Comparison of ENCODE assay signal across 10 mouse cellular contexts in genomic region chr11:60809546-60809945, GRCm38 (mm10). TPM values are rescaled to one million over a fixed set of nuclear protein-coding genes. Genes with fewer than 3 reads are reported as not detected.
DNase-seq lines count a peak whose midpoint lies in the region; ATAC-seq lines count a peak whose summit lies in the region.
"Had no signal": no experiment of that assay in that cellular context is flagged by ENCODE, and none has a peak within 500 bp of the region (broad histone marks: within the 10 kb centered on the region; RNA-seq: fewer than 3 reads in every experiment).

No protein-coding gene starts in this region.

- H3K4me2 ChIP-seq in forebrain, embryonic 15.5 days (replicated peaks): peak overlapping the region; percentile 95; the same call in 1 of the 2 replicates

- H3K27me3 ChIP-seq in heart, embryonic 10.5 days (ENCODE audit: insufficient read depth, poor library complexity, severe bottlenecking): no peaks in the 10 kb centered on the region
- H3K27me3 ChIP-seq in forebrain, embryonic 15.5 days: no peaks in the 10 kb centered on the region

- no peak for ATAC-seq in forebrain, embryonic 15.5 days (replicated peaks)
- ATAC-seq in CD4-positive, CD25-positive, alpha-beta regulatory T cell, adult 4 months: no peak

- H3K36me3 ChIP-seq in heart, embryonic 10.5 days: peaks cover 3% of the 10 kb centered on the region; the same call in 1 of the 2 replicates
- H3K36me3 ChIP-seq in forebrain, embryonic 15.5 days: no peaks in the 10 kb centered on the region

- intact Hi-C loops in heart, postnatal 36 days (cut with DNase I): loop anchor here (2.0 kb wide), 1 partner anchor 29 kb away; no protein-coding TSS in a partner anchor

- no peaks in the 10 kb centered on the region for H3K9me3 ChIP-seq in heart, embryonic 10.5 days
- no peaks in the 10 kb centered on the region for H3K9me3 ChIP-seq in forebrain, embryonic 15.5 days

- peaks cover 29% of the 10 kb centered on the region for H3K4me1 ChIP-seq in heart, embryonic 10.5 days
- H3K4me1 ChIP-seq in forebrain, embryonic 15.5 days: peaks cover 19% of the 10 kb centered on the region

- no peak for DNase-seq in heart, embryonic 10.5 days (ENCODE audit: low spot score)
- no peak for DNase-seq in heart, postnatal 36 days
- DNase-seq in 3T3-L1 (ENCODE audit: low read depth, low spot score): peak; percentile 60
- DNase-seq in kidney, postnatal 36 days: peak; percentile 60 to 65
- DNase-seq in left cerebral cortex, adult 8-10 months (ENCODE audit: low spot score in 2 of 2): no peak
- DNase-seq in urinary bladder, postnatal 36 days (ENCODE audit: low spot score in 2 of 2): no peak
- DNase-seq: adrenal gland, postnatal 36 days had no signal

- H3K9ac ChIP-seq in forebrain, embryonic 15.5 days (replicated peaks): no peak overlapping the region

- WGBS in heart, embryonic 10.5 days: 67% methylated on average over 1 of the region's 1 CpGs
- 64% methylated on average over 1 of the region's 1 CpGs for WGBS in forebrain, embryonic 15.5 days

- H3K27ac ChIP-seq in heart, embryonic 10.5 days: no peak overlapping the region
- H3K27ac ChIP-seq in forebrain, embryonic 15.5 days (replicated peaks): no peak overlapping the region
- H3K27ac ChIP-seq: macrophage had no signal

- H3K4me3 ChIP-seq in heart, embryonic 10.5 days: peak overlapping the region; percentile 64
- peak overlapping the region; percentile 48; the same call in 1 of the 2 replicates for H3K4me3 ChIP-seq in forebrain, embryonic 15.5 days

RNA-seq across cellular contexts. Expression of gene Shmt1, which starts 2.0 kb away (rescaled TPM):
- 60.9 and 82.5 TPM in 2 replicates for polyA plus RNA-seq in heart, embryonic 10.5 days (2016; fragmentation: Nextera tagmentation; extraction: Ambion mirVana)
- 1 to 10 TPM; 8.8 to 9.1 TPM for total RNA-seq in heart, postnatal 36 days (2021)
- polyA plus RNA-seq in forebrain, embryonic 15.5 days (2015; fragmentation: Nextera tagmentation; extraction: Ambion mirVana): 19.2 and 19.8 TPM in 2 replicates
- 1 to 10 TPM; 4.0 to 7.1 (median 5.6) TPM for total RNA-seq in left cerebral cortex, adult 8-10 months (2022)
- 10 to 100 TPM; 18.6 to 33.7 TPM for polyA plus RNA-seq in CD4-positive, CD25-positive, alpha-beta regulatory T cell, adult 4 months (2017; shearing (Covaris generic))

RNA-seq across cellular contexts. Expression of gene Dhrs7b, which starts 20.9 kb away (rescaled TPM):
- 36.6 and 40.9 TPM in 2 replicates for polyA plus RNA-seq in heart, embryonic 10.5 days (2016; fragmentation: Nextera tagmentation; extraction: Ambion mirVana)
- total RNA-seq in heart, postnatal 36 days (2021): 10 to 100 TPM; 19.4 to 19.7 TPM
- polyA plus RNA-seq in forebrain, embryonic 15.5 days (2015; fragmentation: Nextera tagmentation; extraction: Ambion mirVana): 31.0 and 32.3 TPM in 2 replicates
- total RNA-seq in left cerebral cortex, adult 8-10 months (2022): 10 to 100 TPM; 27.6 to 30.0 (median 29.5) TPM
- 10 to 100 TPM; 22.4 to 24.8 TPM for polyA plus RNA-seq in CD4-positive, CD25-positive, alpha-beta regulatory T cell, adult 4 months (2017; shearing (Covaris generic))

RNA-seq across cellular contexts. Expression of gene Smcr8, which starts 32.2 kb away (rescaled TPM):
- polyA plus RNA-seq in heart, embryonic 10.5 days (2016; fragmentation: Nextera tagmentation; extraction: Ambion mirVana): 6.5 and 6.7 TPM in 2 replicates
- total RNA-seq in heart, postnatal 36 days (2021): 10 to 100 TPM; 14.5 to 15.3 TPM
- polyA plus RNA-seq in forebrain, embryonic 15.5 days (2015; fragmentation: Nextera tagmentation; extraction: Ambion mirVana): 6.5 and 6.7 TPM in 2 replicates
- 10 to 100 TPM; 31.7 to 35.9 (median 32.7) TPM for total RNA-seq in left cerebral cortex, adult 8-10 months (2022)
- polyA plus RNA-seq in CD4-positive, CD25-positive, alpha-beta regulatory T cell, adult 4 months (2017; shearing (Covaris generic)): 1 to 10 TPM; 5.7 to 6.6 TPM

RNA-seq across cellular contexts. Expression of gene Top3a, which starts 32.4 kb away (rescaled TPM):
- polyA plus RNA-seq in heart, embryonic 10.5 days (2016; fragmentation: Nextera tagmentation; extraction: Ambion mirVana): 16.0 and 17.8 TPM in 2 replicates
- 1 to 10 TPM; 4.5 to 5.3 TPM for total RNA-seq in heart, postnatal 36 days (2021)
- polyA plus RNA-seq in forebrain, embryonic 15.5 days (2015; fragmentation: Nextera tagmentation; extraction: Ambion mirVana): 10.0 and 11.5 TPM in 2 replicates
- total RNA-seq in left cerebral cortex, adult 8-10 months (2022): 1 to 10 TPM; 5.4 to 7.2 (median 6.6) TPM
- 10 to 100 TPM; 13.8 to 25.0 TPM for polyA plus RNA-seq in CD4-positive, CD25-positive, alpha-beta regulatory T cell, adult 4 months (2017; shearing (Covaris generic))

Comparison
In these comparisons a context has a peak if more than half of its experiments do, and no peak if none do; other contexts are left out.
1. DNase-seq: peak in 3T3-L1 (single experiment) and kidney, postnatal 36 days (2 of 2); none in heart, embryonic 10.5 days (single experiment), heart, postnatal 36 days (0 of 2), left cerebral cortex, adult 8-10 months (0 of 2) and urinary bladder, postnatal 36 days (0 of 2).